Mouse (Mus musculus) MEL (cell line): Measurements from ENCODE around the gene Tjp3. TPM values are rescaled to one million over a fixed set of nuclear protein-coding genes. Genes with fewer than 3 reads are reported as not detected.

Experiments used
- DNase-seq: peaks from one replicate; pipeline ENCODE4 v3.0.0; 2011; ENCODE audit warnings: low read depth, low spot score
- H3K27ac ChIP-seq: 2 replicates; pipeline ENCODE4 v1.5.1; 2012; ENCODE audit warnings: low read depth, mild to moderate bottlenecking, control low read depth, low read length, moderate library complexity; ENCODE audit not compliant: control insufficient read depth
- H3K27me3 ChIP-seq, 2 experiments: fragments of 150-350 bp in 1 of 2; sonication (generic) in 1 of 2; 2 replicates each; pipeline ENCODE4 v1.6.1; 2012; ENCODE audit warnings: low read length in 2 of 2, mild to moderate bottlenecking in 2 of 2, improper control_type of control experiment in 1 of 2, moderate library complexity in 1 of 2; ENCODE audit not compliant: insufficient read depth in 2 of 2, control insufficient read depth in 1 of 2
- H3K36me3 ChIP-seq, 2 experiments: 2 replicates each; pipeline ENCODE4 v1.6.1; 2012 to 2014; ENCODE audit warnings: low read length in 2 of 2, improper control_type of control experiment in 1 of 2, inconsistent platforms in 1 of 2, mild to moderate bottlenecking in 1 of 2; ENCODE audit not compliant: insufficient read depth in 2 of 2, control insufficient read depth in 1 of 2
- H3K4me1 ChIP-seq, 2 experiments: fragments of 150-350 bp in 1 of 2; sonication (generic) in 1 of 2; 2 replicates each; pipeline ENCODE4 v1.6.1; 2012; ENCODE audit warnings: low read length in 2 of 2, improper control_type of control experiment in 1 of 2, mild to moderate bottlenecking in 1 of 2; ENCODE audit not compliant: insufficient read depth in 2 of 2, control insufficient read depth in 1 of 2
- H3K4me3 ChIP-seq, 2 experiments: fragments of 150-350 bp in 1 of 2; sonication (generic) in 1 of 2; 2 replicates each; pipeline ENCODE4 v1.5.1; 2012; ENCODE audit warnings: low read depth in 2 of 2, low read length in 2 of 2, mild to moderate bottlenecking in 2 of 2, moderate library complexity in 2 of 2, control low read depth in 1 of 2, improper control_type of control experiment in 1 of 2; ENCODE audit not compliant: control insufficient read depth in 1 of 2, insufficient read depth in 1 of 2
- H3K79me2 ChIP-seq: 2 replicates; pipeline ENCODE4 v1.6.1; 2012; ENCODE audit warnings: mild to moderate bottlenecking, low read length, moderate library complexity; ENCODE audit not compliant: control insufficient read depth, poor library complexity, insufficient read depth
- H3K9ac ChIP-seq: 2 replicates; pipeline ENCODE4 v1.6.1; 2012; ENCODE audit warnings: low read depth, mild to moderate bottlenecking, control low read depth, low read length, moderate library complexity; ENCODE audit not compliant: control insufficient read depth, poor library complexity, severe bottlenecking
- H3K9me3 ChIP-seq: fragments of 150-350 bp; sonication (generic); replicated peaks from 2 replicates; pipeline ENCODE4 v1.6.1; 2012; ENCODE audit warnings: mild to moderate bottlenecking, low read length, improper control_type of control experiment, moderate library complexity; ENCODE audit not compliant: insufficient read depth
- CTCF ChIP-seq, 3 experiments: IDR thresholded peaks in 2 of 3; conservative IDR thresholded peaks in 1 of 3; 2 replicates each; pipeline ENCODE4 v1.5.1; 2011 to 2012; ENCODE audit warnings: low read length in 3 of 3, low read depth in 2 of 3, mild to moderate bottlenecking in 2 of 3, improper control_type of control experiment in 1 of 3, inconsistent platforms in 1 of 3, mixed read lengths in 1 of 3, moderate library complexity in 1 of 3; ENCODE audit not compliant: control insufficient read depth in 1 of 3, insufficient read depth in 1 of 3, poor library complexity in 1 of 3, severe bottlenecking in 1 of 3
- EP300 ChIP-seq, 2 experiments: IDR thresholded peaks; 2 replicates each; pipeline ENCODE4 v1.6.1; 2011; ENCODE audit warnings: improper control_type of control experiment in 2 of 2, low read length in 2 of 2, low read depth in 1 of 2, mild to moderate bottlenecking in 1 of 2
- JUND ChIP-seq: IDR thresholded peaks from 2 replicates; pipeline ENCODE4 v1.6.1; 2011; ENCODE audit warnings: low read depth, mild to moderate bottlenecking, improper control_type of control experiment, low read length
- KAT2A ChIP-seq: conservative IDR thresholded peaks from 2 replicates; pipeline ENCODE4 v1.6.1; 2012; ENCODE audit warnings: low read depth, low read length, improper control_type of control experiment, inconsistent platforms
- MAZ ChIP-seq: IDR thresholded peaks from 2 replicates; pipeline ENCODE4 v1.6.1; 2012; ENCODE audit warnings: low read depth, mild to moderate bottlenecking, inconsistent platforms, low read length, improper control_type of control experiment
- MXI1 ChIP-seq: IDR thresholded peaks from 2 replicates; pipeline ENCODE4 v1.6.1; 2011; ENCODE audit warnings: mild to moderate bottlenecking, low read depth, low read length, improper control_type of control experiment
- MYB ChIP-seq: IDR thresholded peaks from 2 replicates; pipeline ENCODE4 v1.6.1; 2011; ENCODE audit warnings: mild to moderate bottlenecking, low read depth, low read length, improper control_type of control experiment
- MYC ChIP-seq: IDR thresholded peaks from 2 replicates; pipeline ENCODE4 v1.6.1; 2011; ENCODE audit warnings: low read depth, mild to moderate bottlenecking, low read length, improper control_type of control experiment, moderate library complexity
- NELFE ChIP-seq: IDR thresholded peaks from 2 replicates; pipeline ENCODE4 v1.6.1; 2011; ENCODE audit warnings: low read depth, low read length, improper control_type of control experiment
- RCOR1 ChIP-seq: IDR thresholded peaks from 2 replicates; pipeline ENCODE4 v1.6.1; 2012; ENCODE audit warnings: low read depth, mild to moderate bottlenecking, inconsistent platforms, low read length, improper control_type of control experiment
- SMC3 ChIP-seq: IDR thresholded peaks from 2 replicates; pipeline ENCODE4 v1.6.1; 2011; ENCODE audit warnings: low read depth, low read length, improper control_type of control experiment
- UBTF ChIP-seq: IDR thresholded peaks from 2 replicates; pipeline ENCODE4 v1.6.1; 2012; ENCODE audit warnings: low read depth, mild to moderate bottlenecking, inconsistent platforms, low read length, improper control_type of control experiment, moderate library complexity, borderline replicate concordance; ENCODE audit not compliant: insufficient read depth
- USF1 ChIP-seq: IDR thresholded peaks from 2 replicates; pipeline ENCODE4 v1.6.1; 2014; ENCODE audit warnings: low read depth, mild to moderate bottlenecking, inconsistent platforms, low read length, improper control_type of control experiment, moderate library complexity
- USF2 ChIP-seq, 2 experiments: IDR thresholded peaks; 2 replicates each; pipeline ENCODE4 v1.6.1; 2011 to 2012; ENCODE audit warnings: improper control_type of control experiment in 2 of 2, low read length in 2 of 2, borderline replicate concordance in 1 of 2, inconsistent platforms in 1 of 2, low read depth in 1 of 2, mild to moderate bottlenecking in 1 of 2; ENCODE audit not compliant: insufficient read depth in 1 of 2
- ZC3H11A ChIP-seq: IDR thresholded peaks from 2 replicates; pipeline ENCODE4 v1.6.1; 2012; ENCODE audit warnings: low read depth, mild to moderate bottlenecking, inconsistent platforms, low read length, improper control_type of control experiment
- ZKSCAN1 ChIP-seq: IDR thresholded peaks from 2 replicates; pipeline ENCODE4 v1.6.1; 2012; ENCODE audit warnings: low read depth, mild to moderate bottlenecking, inconsistent platforms, low read length, improper control_type of control experiment, moderate library complexity
- ZMIZ1 ChIP-seq: IDR thresholded peaks from 2 replicates; pipeline ENCODE4 v1.6.1; 2012; ENCODE audit warnings: low read depth, mild to moderate bottlenecking, inconsistent platforms, low read length, improper control_type of control experiment, moderate library complexity
- polyA plus RNA-seq, 2 experiments: library from polyadenylated mRNA; stranded (reverse) in 1 of 2; unstranded in 1 of 2; fragments of >175 nt in 1 of 2; fragments of >200 nt in 1 of 2; gene quantifications; 2 replicates each; pipeline versions ENCODE4 v1.2.1 to v1.2.4; 2012; ENCODE audit warnings: low replicate concordance in 2 of 2, low read depth in 1 of 2; ENCODE audit not compliant: insufficient read length in 2 of 2, insufficient read depth in 1 of 2, missing spikeins in 1 of 2
- total RNA-seq: library from RNA; depleted of rRNA; stranded (reverse); fragments of 300-350 nt; gene quantifications from 2 replicates; pipeline ENCODE4 v1.2.3, GENCODE M21; 2012

Gene Tjp3
- total and polyA plus RNA-seq, 3 experiments: 2.9 to 4.9 TPM; not detected in 1

- H3K27ac ChIP-seq: no peak overlapping the region
- no peak overlapping the region for H3K9ac ChIP-seq
- no peaks in the 10 kb centered on the region for H3K79me2 ChIP-seq
- DNase-seq: peak; percentile 76
- no peaks in the 10 kb centered on the region for H3K27me3 ChIP-seq
- H3K36me3 ChIP-seq: no peaks in the 10 kb centered on the region; a peak in 1 of 4 replicates
- H3K4me1 ChIP-seq: 0 out of 4 replicates have a peak, but pooled peaks cover 0 to 3% of the 10 kb centered on the region in 2 experiments
- TF ChIP-seq MAZ (no peak), ZKSCAN1 (no peak), UBTF (no peak), ZMIZ1 (no peak), SMC3 (no peak), USF2 (IDR thresholded peaks at IDR 0.05; ENCODE audit: borderline replicate concordance in 1 of 2, insufficient read depth in 1 of 2, low read depth in 1 of 2, low read length in 2 of 2) (no peak), JUND (no peak), RCOR1 (no peak), EP300 (IDR thresholded peaks at IDR 0.05; ENCODE audit: low read depth in 1 of 2, low read length in 2 of 2) (no peak), MXI1 (no peak), MYC (no peak), KAT2A (no peak), MYB (no peak), USF1 (no peak), ZC3H11A (no peak)
- H3K9me3 ChIP-seq: no peaks in the 10 kb centered on the region
- no peak overlapping the region for H3K4me3 ChIP-seq
These were observed 11.9 kb downstream of the Tjp3 start for GRCm38 (mm10) chr10:81279496-81279895.

GRCm38 (mm10) chr10:81277676-81278075, 13.7 kb downstream of the Tjp3 start:
- H3K9me3 ChIP-seq: no peaks in the 10 kb centered on the region
- H3K9ac ChIP-seq: no peak overlapping the region
- H3K27me3 ChIP-seq: no peaks in the 10 kb centered on the region
- no peak for TF ChIP-seq NELFE
- TF ChIP-seq CTCF (IDR thresholded peaks at IDR 0.05 in 2 of 3, conservative IDR thresholded peaks at IDR 0.05 in 1 of 3; ENCODE audit: control insufficient read depth in 1 of 3, insufficient read depth in 1 of 3, low read depth in 2 of 3, low read length in 3 of 3, poor library complexity in 1 of 3, severe bottlenecking in 1 of 3): peak in 2 of 3 experiments; percentile 6 to 35; a peak in 3 of 6 replicates
- TF ChIP-seq, all 39 proteins: peak for 1
- Histone ChIP-seq H3K4me3 (no peak overlapping the region), H3K79me2 (no peaks in the 10 kb centered on the region), H3K4me1 (0 out of 4 replicates have a peak, but pooled peaks cover 0 to 3% of the 10 kb centered on the region in 2 experiments), H3K36me3 (no peaks in the 10 kb centered on the region; a peak in 2 of 4 replicates), H3K27ac (no peak overlapping the region)
- DNase-seq: no peak
